Mouse (Mus musculus) embryonic stem cell, embryonic (primary cell): ENCODE measurements around the gene H2afb3.
"Not testable (repeated sequence)": the region's sequence is repeated elsewhere in the genome, so short reads cannot be mapped to it uniquely, and the experiment has no call there.

Source experiments
- CTCF ChIA-PET, 4 experiments: fragments of 300-600 bp in 2 of 4; fragments of 350-600 bp in 2 of 4; sonication (Branson Sonifier 250); formaldehyde crosslinking; loops; one replicate each; lab custom pipeline; 2022; ENCODE audit warnings: inconsistent platforms in 2 of 4; lab: Charles Lee
- POLR2A ChIA-PET, 4 experiments: fragments of 300-600 bp in 2 of 4; fragments of 350-600 bp in 2 of 4; sonication (Branson Sonifier 250); formaldehyde crosslinking; loops; one replicate each; lab custom pipeline; 2022; ENCODE audit warnings: antibody characterized with exemption in 4 of 4, inconsistent platforms in 1 of 4; lab: Charles Lee

Gene H2afb3

DNA sequence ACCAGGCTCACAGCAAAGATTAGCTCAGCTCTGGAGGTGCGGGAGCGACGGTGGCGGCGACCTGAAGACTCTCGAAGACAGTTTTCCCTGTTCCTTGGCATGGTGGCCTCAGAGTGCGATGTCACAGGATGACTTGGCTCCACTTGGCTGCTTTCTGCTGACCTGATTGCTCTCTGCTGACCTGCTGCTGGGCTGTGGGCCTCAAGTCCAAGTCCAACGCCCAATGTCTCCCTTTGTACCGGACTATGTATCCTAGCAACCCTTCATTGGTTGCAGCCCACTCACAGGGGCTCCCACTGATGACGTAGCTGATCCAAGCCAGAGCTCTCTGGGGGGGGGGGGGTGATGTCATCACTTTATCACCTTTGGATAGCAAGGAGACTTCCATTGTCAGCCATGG is at the start of gene H2afb3:
Gene H2afb3 (minus strand): TSS at position 101 of the 400 bp plus-strand sequence.
- POLR2A ChIA-PET, CTCF ChIA-PET: not testable (repeated sequence)

DNA sequence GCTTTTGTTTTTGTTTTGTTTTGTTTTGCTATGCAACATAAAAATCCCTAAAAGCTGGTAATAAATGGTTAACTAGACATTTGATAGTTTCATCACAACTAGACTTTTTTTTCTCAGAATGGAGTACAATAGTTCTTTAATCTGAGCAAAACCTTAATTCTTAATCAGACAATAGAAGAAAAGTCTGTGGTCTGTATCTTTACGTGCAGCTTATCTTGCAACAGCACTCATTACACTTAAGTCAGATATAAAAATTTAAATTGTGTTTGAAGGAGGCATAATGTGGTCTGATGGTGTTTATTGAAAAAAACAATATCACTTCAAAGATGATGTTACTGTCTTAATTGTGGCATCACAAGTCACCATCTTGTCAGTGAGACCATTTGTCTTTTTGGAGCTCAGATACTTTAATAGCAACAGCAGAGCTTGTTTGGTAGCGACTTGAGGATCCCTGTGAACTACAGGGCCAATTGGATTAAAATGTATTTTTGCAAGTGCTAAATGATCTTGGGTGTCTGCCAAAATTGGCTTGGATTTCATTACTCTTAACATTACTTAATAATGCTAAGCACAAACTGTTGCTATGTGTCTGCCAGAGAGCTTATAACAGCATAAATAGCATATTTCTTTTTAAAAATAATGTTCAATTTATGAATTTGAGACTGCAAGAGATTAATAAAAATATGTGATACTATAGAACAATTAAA is 11.3 kb downstream of the H2afb3 start:
- ChIA-PET CTCF (no interaction called here), POLR2A (no interaction called here)

DNA sequence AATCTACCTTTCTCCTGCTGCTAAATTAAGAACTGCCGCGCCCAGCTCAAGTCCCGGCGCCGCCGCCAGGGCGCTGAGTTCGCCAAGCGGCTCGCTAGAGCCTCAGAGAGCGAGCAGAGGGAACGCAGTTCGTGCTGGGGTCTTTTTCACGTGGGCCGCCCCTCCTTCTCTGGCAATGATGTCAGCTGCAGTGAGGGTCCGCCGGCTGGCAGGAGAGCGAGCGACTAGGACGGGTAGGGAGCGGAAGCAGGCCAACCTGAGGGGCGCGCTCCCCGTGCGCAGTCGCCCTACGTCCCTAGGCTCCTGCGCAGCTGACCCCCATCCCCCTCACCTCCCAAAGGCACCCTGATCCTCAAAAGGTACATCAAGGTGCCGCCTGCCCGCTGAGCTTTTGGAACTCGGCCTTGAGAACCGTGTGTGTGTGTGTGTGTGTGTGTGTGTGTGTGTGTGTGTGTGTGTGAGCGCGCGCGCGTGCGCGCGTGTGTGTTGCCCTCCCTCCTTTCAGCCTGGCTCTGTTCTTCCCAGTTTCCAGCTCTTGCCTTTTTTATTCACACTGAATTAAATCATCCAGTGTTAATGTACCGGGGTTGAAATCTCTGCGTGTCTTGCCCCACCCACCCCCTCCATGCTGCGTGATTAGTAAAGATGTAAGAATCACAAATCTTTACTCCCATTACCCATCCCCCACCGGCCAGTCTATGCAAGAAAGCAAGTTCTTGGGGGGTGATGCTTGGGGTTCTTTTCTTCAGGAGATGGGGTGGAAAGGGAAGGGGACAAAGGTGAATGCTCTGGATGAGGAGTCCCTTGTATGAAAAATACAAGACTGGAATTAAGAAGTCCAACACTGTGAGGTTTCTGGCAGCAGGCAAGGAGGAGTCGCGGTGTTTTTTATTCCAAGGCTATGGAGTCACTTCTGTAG is 19.8 kb downstream of the H2afb3 start:
- ChIA-PET POLR2A (no interaction called here), CTCF (no interaction called here)

DNA sequence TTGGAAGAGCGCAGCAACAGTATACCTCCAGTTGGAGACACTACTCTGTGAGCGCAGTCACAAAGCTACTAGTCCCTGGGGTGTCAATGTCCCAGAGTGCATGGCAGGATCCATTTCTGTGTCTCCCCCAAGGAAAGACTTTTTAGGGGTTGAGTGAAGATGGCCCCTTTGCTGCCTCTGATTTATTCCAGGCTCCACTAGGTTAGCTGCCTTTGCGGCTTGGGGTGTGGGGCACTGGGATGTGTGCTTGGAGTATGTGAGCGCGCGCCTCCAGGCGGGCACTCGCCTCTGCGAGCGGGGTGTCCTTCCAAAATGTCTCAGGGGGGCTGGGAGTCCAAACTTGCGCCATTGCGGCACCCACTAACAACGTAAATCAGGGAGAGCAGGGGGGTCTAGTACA is 21.2 kb downstream of the H2afb3 start:
- ChIA-PET CTCF (no interaction called here), POLR2A (no interaction called here)

DNA sequence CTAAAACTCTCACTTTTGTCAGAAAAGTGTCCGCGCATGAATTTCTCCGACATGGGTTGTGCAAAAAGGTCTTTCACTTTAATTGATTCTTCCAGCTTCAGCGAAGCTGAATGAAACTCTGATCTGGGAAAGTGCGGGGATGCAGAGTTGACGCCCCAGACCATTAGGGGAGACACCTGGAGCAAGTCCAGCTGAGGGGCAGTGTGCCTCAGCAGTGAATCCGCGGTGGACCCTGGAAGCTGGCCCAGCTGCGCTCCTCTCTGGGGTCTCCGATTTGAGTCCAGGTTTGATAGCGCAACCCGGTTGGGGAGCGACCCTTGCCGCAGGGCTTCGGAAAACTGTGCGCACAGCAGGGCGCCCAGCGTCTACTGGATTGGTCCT is 22.0 kb downstream of the H2afb3 start:
- ChIA-PET POLR2A (no interaction called here), CTCF (interaction anchor here in 1 of 4 experiments (0.6 kb wide), 1 partner anchor 118 kb away, joined by 4 read pairs; no protein-coding TSS in a partner anchor)

DNA sequence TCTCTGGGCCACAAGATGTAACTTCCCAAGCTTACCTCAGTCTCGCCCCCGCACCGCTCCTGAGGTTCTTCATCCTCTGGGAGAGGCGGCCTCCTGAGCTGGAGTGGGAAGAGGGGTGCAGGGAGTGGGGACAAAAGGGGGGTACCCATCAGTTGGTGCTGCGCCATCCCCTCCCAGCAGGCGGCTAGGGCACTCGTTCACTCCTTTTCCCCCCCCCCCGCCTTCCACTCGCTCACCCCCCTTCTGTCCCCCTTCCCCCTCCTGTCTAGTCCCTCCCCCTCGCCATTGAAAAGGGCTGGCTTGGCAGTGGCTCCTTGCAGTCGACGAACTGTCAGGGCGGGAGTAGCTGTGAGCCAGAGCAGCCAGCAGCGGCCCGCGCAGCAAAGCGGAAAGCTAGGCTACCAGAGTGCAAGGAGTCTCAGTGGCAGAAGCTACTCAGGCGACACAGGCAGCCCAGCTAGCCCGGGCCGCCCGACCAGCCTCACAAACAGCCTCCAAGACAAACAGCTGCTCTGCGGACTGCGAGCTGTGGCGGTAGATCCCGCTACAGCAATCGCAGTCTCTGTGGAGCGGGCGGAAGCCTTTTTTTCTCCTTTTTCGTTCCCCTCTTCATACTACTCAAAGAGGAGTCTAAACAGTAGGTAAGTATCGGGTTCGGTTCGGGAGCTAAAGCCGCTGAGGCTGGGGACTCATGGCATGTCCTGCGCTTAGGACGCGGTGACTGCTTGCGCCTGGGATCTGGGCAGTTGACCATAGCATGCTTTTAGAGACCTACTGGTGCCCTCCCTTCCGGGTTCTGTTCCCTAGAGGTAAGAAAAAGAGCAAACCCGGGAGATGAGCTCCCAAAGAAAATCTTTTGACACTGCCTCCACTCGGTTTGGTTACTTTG is 22.6 kb downstream of the H2afb3 start, which contains the start of gene Pcdh11x:
Gene Pcdh11x (plus strand): TSS at position 249 of the 889 bp plus-strand sequence.
- ChIA-PET POLR2A (no interaction called here), CTCF (interaction anchor here in 1 of 4 experiments (0.6 to 0.7 kb wide), 2 partner anchors 12 to 117 kb away, joined by 4 read pairs; no protein-coding TSS in a partner anchor)

DNA sequence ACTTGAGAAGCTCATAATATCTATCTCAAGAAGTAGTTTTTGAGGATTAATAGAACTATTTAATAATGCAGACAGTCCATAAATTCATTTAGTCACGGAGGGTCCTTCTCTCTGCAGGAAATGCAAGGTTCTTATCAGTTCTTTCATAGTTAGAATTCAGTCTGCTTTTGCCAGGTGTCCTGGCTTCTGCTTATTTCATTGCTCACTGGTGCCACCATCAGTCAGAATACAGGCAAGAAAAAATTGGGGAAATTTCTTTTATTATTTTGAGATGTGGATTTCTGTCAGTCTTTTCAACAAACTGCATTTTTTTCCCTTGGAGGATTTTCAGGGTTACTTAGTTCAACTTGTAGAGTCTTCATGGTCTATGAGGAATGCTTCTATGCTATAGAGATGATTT is 25.4 kb downstream of the H2afb3 start:
- POLR2A ChIA-PET = no interaction called here

DNA sequence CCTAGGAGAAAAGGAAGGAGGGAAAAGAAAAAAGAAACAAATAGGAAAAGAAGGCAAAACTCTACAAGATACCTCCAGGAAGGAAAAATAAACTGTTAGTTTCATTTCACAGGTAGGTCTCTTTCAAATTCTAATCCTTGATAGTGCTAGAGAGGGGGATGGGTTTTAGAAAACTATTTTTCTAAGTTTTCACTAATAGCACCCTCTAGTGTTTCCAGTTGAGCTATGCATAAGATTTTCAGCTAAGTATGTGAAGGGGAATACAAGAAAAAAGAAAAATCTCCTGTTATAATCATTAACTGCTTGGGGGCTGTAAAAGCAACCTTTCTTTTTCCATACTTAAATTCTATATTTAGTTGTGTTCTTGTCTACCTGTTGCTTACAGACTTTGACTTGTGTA is 27.4 kb downstream of the H2afb3 start:
- POLR2A ChIA-PET = no interaction called here
- CTCF ChIA-PET = interaction anchor here in 1 of 4 experiments (0.6 kb wide), 2 partner anchors 222 to 402 kb away, joined by 3 to 4 read pairs; no protein-coding TSS in a partner anchor

More for the DNA sequence above, 25.4 kb downstream of the H2afb3 start:
- CTCF ChIA-PET = no interaction called here
